Mouse (Mus musculus): ENCODE measurements around the gene Gm19426. TPM values are rescaled to one million over a fixed set of nuclear protein-coding genes. Genes with fewer than 3 reads are reported as not detected.

Gm19426 gene
- polyA plus RNA-seq (2015; fragmentation: Nextera tagmentation; extraction: Ambion mirVana): 4.7 and 7.0 TPM in 2 replicates

- WGBS: under 1% methylated on average over 25 of the region's 25 CpGs
- Histone ChIP-seq H3K27ac (replicated peaks) (peak within 1 kb of the TSS; percentile 98), H3K4me3 (peak within 1 kb of the TSS; percentile 89), H3K9ac (peak within 1 kb of the TSS; percentile 97), H3K4me1 (replicated peaks) (peaks cover 48% of the 10 kb centered on the region), H3K36me3 (peaks cover 9% of the 10 kb centered on the region; the same call in 1 of the 2 replicates), H3K27me3 (no peaks in the 10 kb centered on the region), H3K4me2 (peak within 1 kb of the TSS; percentile 76), H3K9me3 (no peaks in the 10 kb centered on the region)
- peak; percentile 92 for ATAC-seq (ENCODE audit: low read depth)
Observed at GRCm38 (mm10) chr2:84743561-84743960, at the start of gene Gm19426. Gene Gm19426 (minus strand): TSS chr2:84743655.

GRCm38 (mm10) chr2:84793154-84793553 is 49.7 kb upstream of the Gm19426 start:
- 85% methylated on average over 3 of the region's 3 CpGs for WGBS
- Histone ChIP-seq H3K36me3 (no peaks in the 10 kb centered on the region), H3K4me2 (no peak overlapping the region), H3K27me3 (no peaks in the 10 kb centered on the region), H3K27ac (replicated peaks) (no peak overlapping the region), H3K9ac (no peak overlapping the region), H3K9me3 (no peaks in the 10 kb centered on the region), H3K4me1 (replicated peaks) (peaks cover 3% of the 10 kb centered on the region), H3K4me3 (no peak overlapping the region)
- ATAC-seq (ENCODE audit: low read depth): no peak

- H3K4me3 ChIP-seq: no peak overlapping the region
- H3K27me3 ChIP-seq: no peaks in the 10 kb centered on the region
- no peak overlapping the region for H3K27ac ChIP-seq (replicated peaks)
- no peaks in the 10 kb centered on the region for H3K36me3 ChIP-seq
- no peaks in the 10 kb centered on the region for H3K4me1 ChIP-seq (replicated peaks)
- H3K9me3 ChIP-seq: no peaks in the 10 kb centered on the region
- 89% methylated on average over 3 of the region's 3 CpGs for WGBS
- no peak overlapping the region for H3K4me2 ChIP-seq
- no peak for ATAC-seq (ENCODE audit: low read depth)
- no peak overlapping the region for H3K9ac ChIP-seq
Observed at GRCm38 (mm10) chr2:84792516-84792915, 49.1 kb upstream of the Gm19426 start.

- Histone ChIP-seq H3K27me3 (no peaks in the 10 kb centered on the region), H3K4me3 (no peak overlapping the region), H3K9ac (no peak overlapping the region), H3K27ac (replicated peaks) (no peak overlapping the region), H3K4me2 (no peak overlapping the region), H3K9me3 (no peaks in the 10 kb centered on the region), H3K4me1 (replicated peaks) (no peaks in the 10 kb centered on the region), H3K36me3 (no peaks in the 10 kb centered on the region)
- 56% methylated on average over 9 of the region's 9 CpGs for WGBS
- ATAC-seq (ENCODE audit: low read depth): no peak
Observed at GRCm38 (mm10) chr2:84790418-84790817, 47.0 kb upstream of the Gm19426 start.

GRCm38 (mm10) chr2:84788316-84788715 is 44.9 kb upstream of the Gm19426 start:
- no peak overlapping the region for H3K4me3 ChIP-seq
- H3K27ac ChIP-seq (replicated peaks): no peak overlapping the region
- no peaks in the 10 kb centered on the region for H3K36me3 ChIP-seq
- H3K4me1 ChIP-seq (replicated peaks): no peaks in the 10 kb centered on the region
- ATAC-seq (ENCODE audit: low read depth): no peak
- no peak overlapping the region for H3K9ac ChIP-seq
- 81% methylated on average over 3 of the region's 3 CpGs for WGBS
- no peak overlapping the region for H3K4me2 ChIP-seq
- no peaks in the 10 kb centered on the region for H3K27me3 ChIP-seq
- H3K9me3 ChIP-seq: no peaks in the 10 kb centered on the region

- Histone ChIP-seq H3K9ac (no peak overlapping the region), H3K9me3 (no peaks in the 10 kb centered on the region), H3K4me1 (replicated peaks) (no peaks in the 10 kb centered on the region), H3K4me3 (no peak overlapping the region), H3K4me2 (no peak overlapping the region), H3K27ac (replicated peaks) (no peak overlapping the region), H3K27me3 (no peaks in the 10 kb centered on the region), H3K36me3 (no peaks in the 10 kb centered on the region)
- no peak for ATAC-seq (ENCODE audit: low read depth)
- WGBS: 81% methylated on average over 3 of the region's 3 CpGs
Observed at GRCm38 (mm10) chr2:84783840-84784566, 40.5 kb upstream of the Gm19426 start.

GRCm38 (mm10) chr2:84783315-84783714 is 39.9 kb upstream of the Gm19426 start:
- no peaks in the 10 kb centered on the region for H3K9me3 ChIP-seq
- no peak for ATAC-seq (ENCODE audit: low read depth)
- no peaks in the 10 kb centered on the region for H3K27me3 ChIP-seq
- no peak overlapping the region for H3K4me2 ChIP-seq
- no peak overlapping the region for H3K27ac ChIP-seq (replicated peaks)
- WGBS: 100% methylated on average over 1 of the region's 1 CpGs
- no peak overlapping the region for H3K9ac ChIP-seq
- H3K4me1 ChIP-seq (replicated peaks): no peaks in the 10 kb centered on the region
- no peaks in the 10 kb centered on the region for H3K36me3 ChIP-seq
- H3K4me3 ChIP-seq: no peak overlapping the region

- 65% methylated on average over 6 of the region's 6 CpGs for WGBS
Observed at GRCm38 (mm10) chr2:84779210-84779609, 35.8 kb upstream of the Gm19426 start.

GRCm38 (mm10) chr2:84777706-84778105 is 34.3 kb upstream of the Gm19426 start:
- H3K36me3 ChIP-seq: no peaks in the 10 kb centered on the region
- no peak for ATAC-seq (ENCODE audit: low read depth)
- WGBS: 65% methylated on average over 3 of the region's 3 CpGs
- no peak overlapping the region for H3K4me2 ChIP-seq
- no peaks in the 10 kb centered on the region for H3K27me3 ChIP-seq
- no peak overlapping the region for H3K27ac ChIP-seq (replicated peaks)
- H3K4me3 ChIP-seq: no peak overlapping the region
- H3K9ac ChIP-seq: no peak overlapping the region
- H3K4me1 ChIP-seq (replicated peaks): peaks cover 21% of the 10 kb centered on the region
- no peaks in the 10 kb centered on the region for H3K9me3 ChIP-seq

More at GRCm38 (mm10) chr2:84779210-84779609, 35.8 kb upstream of the Gm19426 start:
- Histone ChIP-seq H3K27ac (replicated peaks) (no peak overlapping the region), H3K4me1 (replicated peaks) (peaks cover 11% of the 10 kb centered on the region), H3K36me3 (no peaks in the 10 kb centered on the region), H3K4me3 (no peak overlapping the region), H3K9ac (no peak overlapping the region), H3K27me3 (no peaks in the 10 kb centered on the region), H3K4me2 (no peak overlapping the region), H3K9me3 (no peaks in the 10 kb centered on the region)
- ATAC-seq (ENCODE audit: low read depth): no peak

- H3K27me3 ChIP-seq: no peaks in the 10 kb centered on the region
- ATAC-seq (ENCODE audit: low read depth): no peak
Observed at GRCm38 (mm10) chr2:84775665-84776064, 32.2 kb upstream of the Gm19426 start.

GRCm38 (mm10) chr2:84775241-84775640 is 31.8 kb upstream of the Gm19426 start, which contains the start of gene Serping1:
Gene Serping1 (minus strand): TSS chr2:84775444.
- Histone ChIP-seq H3K9me3 (no peaks in the 10 kb centered on the region), H3K27ac (replicated peaks) (peak within 1 kb of the TSS; percentile 65), H3K4me2 (peak within 1 kb of the TSS; percentile 58), H3K27me3 (no peaks in the 10 kb centered on the region), H3K4me1 (replicated peaks) (peaks cover 21% of the 10 kb centered on the region), H3K36me3 (no peaks in the 10 kb centered on the region), H3K4me3 (peak within 1 kb of the TSS; percentile 35), H3K9ac (peak within 1 kb of the TSS; percentile 67)
- WGBS: 50% methylated on average over 9 of the region's 9 CpGs
- ATAC-seq (ENCODE audit: low read depth): peak; percentile 70; the same call in 1 of the 2 replicates

More at GRCm38 (mm10) chr2:84775665-84776064, 32.2 kb upstream of the Gm19426 start:
- Histone ChIP-seq H3K27ac (replicated peaks) (no peak overlapping the region; the same call in 1 of the 2 replicates), H3K4me2 (no peak overlapping the region), H3K4me3 (no peak overlapping the region), H3K36me3 (no peaks in the 10 kb centered on the region), H3K9me3 (no peaks in the 10 kb centered on the region), H3K9ac (no peak overlapping the region), H3K4me1 (replicated peaks) (peaks cover 21% of the 10 kb centered on the region)
- WGBS: 71% methylated on average over 6 of the region's 6 CpGs

- peak overlapping the region; percentile 67 for H3K9ac ChIP-seq
- WGBS: under 1% methylated on average over 14 of the region's 15 CpGs
- peak overlapping the region; percentile 35 for H3K4me3 ChIP-seq
- peak overlapping the region; percentile 58 for H3K4me2 ChIP-seq
- H3K9me3 ChIP-seq: no peaks in the 10 kb centered on the region
- peak; percentile 92 for ATAC-seq (ENCODE audit: low read depth)
- H3K36me3 ChIP-seq: 0 out of 2 replicates have a peak, but pooled peaks cover 4% of the 10 kb centered on the region
- H3K27me3 ChIP-seq: no peaks in the 10 kb centered on the region
- H3K4me1 ChIP-seq (replicated peaks): peaks cover 21% of the 10 kb centered on the region
- peak overlapping the region; percentile 65 for H3K27ac ChIP-seq (replicated peaks)
Observed at GRCm38 (mm10) chr2:84774751-84775150, 31.3 kb upstream of the Gm19426 start.

Data from neural tube, embryonic 13.5 days (tissue).